Mouse (Mus musculus): ENCODE measurements around the gene Ifnz. TPM values are rescaled to one million over a fixed set of nuclear protein-coding genes. Genes with fewer than 3 reads are reported as not detected.
"Not testable (repeated sequence)": the region's sequence is repeated elsewhere in the genome, so short reads cannot be mapped to it uniquely, and the experiment has no call there.

Ifnz gene
- total RNA-seq, 2 experiments from 2014 or later = not detected

GRCm38 (mm10) chr4:88782335-88782734, 404 bp downstream of the Ifnz start:
- DNase-seq (ENCODE audit: low spot score in 2 of 2) = not testable (repeated sequence)

- DNase-seq (ENCODE audit: low spot score in 2 of 2) = not testable (repeated sequence)
Observed at GRCm38 (mm10) chr4:88785409-88785808, 3.5 kb downstream of the Ifnz start, which contains the start of gene Gm13276. Gene Gm13276, plus strand, starts transcription at chr4:88785709.

DNA sequence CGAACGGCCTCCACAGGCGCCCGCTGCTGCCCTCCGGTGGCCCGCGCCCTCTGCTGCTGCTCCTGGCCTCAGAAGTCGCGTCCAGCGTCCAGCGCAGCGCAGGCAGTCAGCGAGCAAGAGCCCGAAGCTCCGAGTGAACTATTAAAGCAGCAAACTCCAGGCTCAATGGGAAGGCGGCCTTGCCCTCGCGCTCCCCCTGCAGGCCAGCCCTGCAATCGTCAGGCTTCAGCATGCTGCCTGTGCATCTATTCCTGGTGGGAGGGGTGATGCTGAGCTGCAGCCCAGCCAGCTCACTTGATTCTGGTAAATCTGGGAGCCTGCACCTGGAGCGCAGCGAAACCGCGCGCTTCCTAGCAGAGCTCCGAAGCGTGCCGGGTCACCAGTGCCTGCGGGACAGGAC, 6.5 kb downstream of the Ifnz start, which contains the start of gene Gm13277:
Gm13277 (plus strand) TSS at position 231 of the 400 bp plus-strand sequence.
- peak; percentile 20 to 52 for DNase-seq (ENCODE audit: low spot score in 2 of 2)

DNA sequence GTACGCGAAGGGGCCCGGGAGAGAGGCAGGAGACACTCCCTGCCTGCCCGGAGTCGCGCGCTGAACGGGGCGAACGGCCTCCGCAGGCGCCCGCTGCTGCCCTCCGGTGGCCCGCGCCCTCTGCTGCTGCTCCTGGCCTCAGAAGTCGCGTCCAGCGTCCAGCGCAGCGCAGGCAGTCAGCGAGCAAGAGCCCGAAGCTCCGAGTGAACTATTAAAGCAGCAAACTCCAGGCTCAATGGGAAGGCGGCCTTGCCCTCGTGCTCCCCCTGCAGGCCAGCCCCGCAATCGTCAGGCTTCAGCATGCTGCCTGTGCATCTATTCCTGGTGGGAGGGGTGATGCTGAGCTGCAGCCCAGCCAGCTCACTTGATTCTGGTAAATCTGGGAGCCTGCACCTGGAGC, 9.3 kb downstream of the Ifnz start, which contains the start of gene Gm13278:
Gm13278 (plus strand) TSS at position 301 of the 400 bp plus-strand sequence.
- not testable (repeated sequence) for DNase-seq (ENCODE audit: low spot score in 2 of 2)

DNA sequence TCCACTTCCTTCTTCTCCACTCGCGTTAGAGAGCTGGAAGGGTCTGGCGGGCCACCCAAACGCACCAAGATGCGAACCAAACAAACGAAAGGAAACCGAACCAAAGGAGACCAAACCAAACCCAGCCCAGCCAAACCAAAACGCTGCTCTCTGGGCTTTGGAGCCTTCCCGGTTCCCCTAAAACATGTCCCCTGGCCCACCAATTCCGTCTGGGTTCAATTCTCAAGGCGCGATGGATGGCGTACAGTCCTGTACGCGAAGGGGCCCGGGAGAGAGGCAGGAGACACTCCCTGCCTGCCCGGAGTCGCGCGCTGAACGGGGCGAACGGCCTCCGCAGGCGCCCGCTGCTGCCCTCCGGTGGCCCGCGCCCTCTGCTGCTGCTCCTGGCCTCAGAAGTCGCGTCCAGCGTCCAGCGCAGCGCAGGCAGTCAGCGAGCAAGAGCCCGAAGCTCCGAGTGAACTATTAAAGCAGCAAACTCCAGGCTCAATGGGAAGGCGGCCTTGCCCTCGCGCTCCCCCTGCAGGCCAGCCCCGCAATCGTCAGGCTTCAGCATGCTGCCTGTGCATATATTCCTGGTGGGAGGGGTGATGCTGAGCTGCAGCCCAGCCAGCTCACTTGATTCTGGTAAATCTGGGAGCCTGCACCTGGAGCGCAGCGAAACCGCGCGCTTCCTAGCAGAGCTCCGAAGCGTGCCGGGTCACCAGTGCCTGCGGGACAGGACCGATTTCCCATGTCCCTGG, 12.2 kb downstream of the Ifnz start, which contains the start of gene Gm13275:
Gm13275 (plus strand) TSS at position 552 of the 740 bp plus-strand sequence.
- peak; percentile 51 to 63 for DNase-seq (ENCODE audit: low spot score in 2 of 2)

DNA sequence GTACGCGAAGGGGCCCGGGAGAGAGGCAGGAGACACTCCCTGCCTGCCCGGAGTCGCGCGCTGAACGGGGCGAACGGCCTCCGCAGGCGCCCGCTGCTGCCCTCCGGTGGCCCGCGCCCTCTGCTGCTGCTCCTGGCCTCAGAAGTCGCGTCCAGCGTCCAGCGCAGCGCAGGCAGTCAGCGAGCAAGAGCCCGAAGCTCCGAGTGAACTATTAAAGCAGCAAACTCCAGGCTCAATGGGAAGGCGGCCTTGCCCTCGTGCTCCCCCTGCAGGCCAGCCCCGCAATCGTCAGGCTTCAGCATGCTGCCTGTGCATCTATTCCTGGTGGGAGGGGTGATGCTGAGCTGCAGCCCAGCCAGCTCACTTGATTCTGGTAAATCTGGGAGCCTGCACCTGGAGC, 15.2 kb downstream of the Ifnz start, which contains the start of gene Gm13279:
Gm13279 (plus strand) TSS at position 301 of the 400 bp plus-strand sequence.
- DNase-seq (ENCODE audit: low spot score in 2 of 2) = not testable (repeated sequence)

- DNase-seq (ENCODE audit: low spot score in 2 of 2) = not testable (repeated sequence)
Observed at GRCm38 (mm10) chr4:88799365-88799764, 17.4 kb downstream of the Ifnz start, which contains the start of gene Gm13285. Gene Gm13285, plus strand, starts transcription at chr4:88799665.

- not testable (repeated sequence) for DNase-seq (ENCODE audit: low spot score in 2 of 2)
Observed at GRCm38 (mm10) chr4:88802954-88803353, 21.0 kb downstream of the Ifnz start, which contains the start of gene Gm13287. Gene Gm13287, plus strand, starts transcription at chr4:88803254.

- not testable (repeated sequence) for DNase-seq (ENCODE audit: low spot score in 2 of 2)
Observed at GRCm38 (mm10) chr4:88805231-88805630, 23.3 kb downstream of the Ifnz start, which contains the start of gene Gm13288. Gene Gm13288, plus strand, starts transcription at chr4:88805531.

DNA sequence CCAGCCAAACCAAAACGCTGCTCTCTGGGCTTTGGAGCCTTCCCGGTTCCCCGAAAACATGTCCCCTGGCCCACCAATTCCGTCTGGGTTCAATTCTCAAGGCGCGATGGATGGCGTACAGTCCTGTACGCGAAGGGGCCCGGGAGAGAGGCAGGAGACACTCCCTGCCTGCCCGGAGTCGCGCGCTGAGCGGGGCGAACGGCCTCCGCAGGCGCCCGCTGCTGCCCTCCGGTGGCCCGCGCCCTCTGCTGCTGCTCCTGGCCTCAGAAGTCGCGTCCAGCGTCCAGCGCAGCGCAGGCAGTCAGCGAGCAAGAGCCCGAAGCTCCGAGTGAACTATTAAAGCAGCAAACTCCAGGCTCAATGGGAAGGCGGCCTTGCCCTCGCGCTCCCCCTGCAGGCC, 23.8 kb downstream of the Ifnz start:
- DNase-seq (ENCODE audit: low spot score in 2 of 2) = peak in 1 of 2 experiments; percentile 17

GRCm38 (mm10) chr4:88815928-88816327, 34.0 kb downstream of the Ifnz start, which contains the start of gene Ifna7:
Gene Ifna7, plus strand, starts transcription at chr4:88816228.
- no peak for DNase-seq (ENCODE audit: low spot score in 2 of 2)

DNA sequence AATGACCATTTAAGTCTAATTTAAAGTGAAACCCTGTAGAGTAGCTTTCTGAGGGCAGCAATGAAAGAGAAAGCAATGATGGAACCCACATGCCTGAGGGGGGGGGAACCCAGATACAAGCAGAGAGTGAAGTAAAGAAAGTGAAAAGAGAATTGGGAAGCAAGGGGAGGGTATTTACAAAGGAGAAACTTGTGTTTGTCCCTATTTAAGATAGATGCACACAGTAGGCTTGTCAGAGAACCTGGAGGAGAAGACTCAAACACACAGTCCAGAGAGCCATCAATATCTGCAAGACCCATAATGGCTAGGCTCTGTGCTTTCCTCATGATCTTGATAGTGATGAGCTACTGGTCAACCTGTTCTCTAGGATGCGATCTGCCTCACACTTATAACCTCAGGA, 37.7 kb downstream of the Ifnz start, which contains the start of gene Ifna11:
Ifna11 (plus strand) TSS at position 301 of the 400 bp plus-strand sequence.
- no peak for DNase-seq (ENCODE audit: low spot score in 2 of 2)

GRCm38 (mm10) chr4:88822995-88823394, 41.1 kb downstream of the Ifnz start:
- no peak for DNase-seq (ENCODE audit: low spot score in 2 of 2)

DNA sequence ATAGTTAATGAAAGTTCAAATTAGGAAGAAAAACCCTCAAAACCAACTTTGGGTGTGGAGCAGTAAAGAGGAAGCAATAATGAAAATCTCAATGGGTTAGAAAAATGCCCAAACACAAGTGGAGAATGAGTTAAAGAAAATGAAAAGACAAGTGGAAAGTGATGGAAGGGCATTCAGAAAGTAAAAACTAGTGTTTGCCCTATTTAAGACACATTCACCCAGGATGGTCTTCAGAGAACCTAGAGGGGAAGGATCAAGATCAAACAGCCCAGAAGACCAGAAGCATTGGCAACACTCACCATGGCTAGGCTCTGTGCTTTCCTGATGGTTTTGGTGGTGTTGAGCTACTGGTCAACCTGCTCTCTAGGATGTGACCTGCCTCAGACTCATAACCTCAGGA, 45.2 kb downstream of the Ifnz start, which contains the start of gene Ifna6:
Ifna6 (plus strand) TSS at position 301 of the 400 bp plus-strand sequence.
- not testable (repeated sequence) for DNase-seq (ENCODE audit: low spot score in 2 of 2)

DNA sequence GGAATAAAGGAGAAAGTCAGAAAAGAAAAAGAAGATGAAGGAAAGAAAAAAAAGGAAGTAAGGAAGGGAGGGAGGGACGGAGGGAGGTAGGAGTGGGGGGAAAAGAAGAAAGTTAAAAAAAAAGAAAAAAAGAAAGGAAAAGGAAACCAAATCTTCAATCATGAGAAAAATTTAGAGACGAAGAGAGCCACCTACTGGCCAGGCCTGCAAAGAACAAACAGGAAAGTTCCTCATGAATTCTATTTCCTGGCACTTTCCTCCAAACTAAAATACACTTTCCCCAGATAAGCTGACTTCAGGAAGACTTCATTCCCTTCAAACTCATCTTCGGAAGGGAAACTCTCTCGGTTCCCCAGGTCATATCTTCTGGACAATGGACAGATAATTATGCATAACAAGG, 48.6 kb downstream of the Ifnz start:
- DNase-seq (ENCODE audit: low spot score in 2 of 2) = peak in 1 of 2 experiments; percentile 19

Other genes starting within 250 kb of the Ifnz start
- not detected for gene Ifna15, start 223.9 kb upstream of the Ifnz start, total RNA-seq (2021)
- gene Ifna14, start 210.3 kb upstream of the Ifnz start, total RNA-seq (2021) = not detected
- gene Ifna9, start 189.7 kb upstream of the Ifnz start, total RNA-seq (2021) = not detected
- not detected for gene Ifna12, start 178.8 kb upstream of the Ifnz start, total RNA-seq (2021)
- not detected for gene C87499, start 147.7 kb upstream of the Ifnz start, total RNA-seq (2021)
- not detected for gene Ifna13, start 137.7 kb upstream of the Ifnz start, total RNA-seq (2021)
- not detected for gene Ifna16, start 105.2 kb upstream of the Ifnz start, total RNA-seq (2021)
- gene Ifna2, start 98.2 kb upstream of the Ifnz start, total RNA-seq (2021) = not detected
- gene Ifnab, start 90.8 kb upstream of the Ifnz start, total RNA-seq (2021) = not detected
- gene Gm26566, start 60.3 kb upstream of the Ifnz start, total RNA-seq (2021) = under 1 TPM in 1 of 2 experiments, not detected in 1; 0.98 TPM
- gene Klhl9, start 59.7 kb upstream of the Ifnz start, total RNA-seq (2021) = 10 to 100 TPM; 81.9 to 94.2 TPM
- gene Gm13271, start 27.3 kb upstream of the Ifnz start, total RNA-seq (2021) = not detected
- not detected for gene Gm13283, start 22.0 kb upstream of the Ifnz start, total RNA-seq (2021)
- not detected for gene Gm13290, start 8.3 kb upstream of the Ifnz start, total RNA-seq (2021)
- gene Gm13289, start 5.2 kb upstream of the Ifnz start, total RNA-seq (2021) = not detected
- not detected for gene Gm13272, start 2.3 kb upstream of the Ifnz start, total RNA-seq (2021)
- not detected for gene Gm13276, start 3.6 kb downstream of the Ifnz start, total RNA-seq (2021)
- gene Gm13277, start 6.5 kb downstream of the Ifnz start, total RNA-seq (2021) = not detected
- not detected for gene Gm13278, start 9.4 kb downstream of the Ifnz start, total RNA-seq (2021)
- not detected for gene Gm13275, start 12.4 kb downstream of the Ifnz start, total RNA-seq (2021)
- gene Gm13279, start 15.3 kb downstream of the Ifnz start, total RNA-seq (2021) = not detected
- under 1 TPM; 0.37 to 0.54 TPM for gene Gm13285, start 17.5 kb downstream of the Ifnz start, total RNA-seq (2021)
- not detected for gene Gm13287, start 21.1 kb downstream of the Ifnz start, total RNA-seq (2021)
- not detected for gene Gm13288, start 23.4 kb downstream of the Ifnz start, total RNA-seq (2021)
- gene Ifna7, start 34.1 kb downstream of the Ifnz start, total RNA-seq (2021) = not detected
- not detected for gene Ifna11, start 37.8 kb downstream of the Ifnz start, total RNA-seq (2021)
- not detected for gene Ifna6, start 45.3 kb downstream of the Ifnz start, total RNA-seq (2021)
- gene Ifna5, start 53.4 kb downstream of the Ifnz start, total RNA-seq (2021) = not detected
- gene Ifna4, start 59.7 kb downstream of the Ifnz start, total RNA-seq (2021) = not detected
- gene Ifna1, start 68.0 kb downstream of the Ifnz start, total RNA-seq (2021) = not detected
- not detected for gene Ifne, start 98.1 kb downstream of the Ifnz start, total RNA-seq (2021)